Mouse (Mus musculus): ENCODE measurements at regions not wholly inside any gene's neighbourhood (a gene's known extent, or its start where the extent isn't known, plus 50 kb on each side); places are given as distances from the start of the nearest gene placed in this dataset.
A peak's percentile ranks its signal among the peaks of the same experiment; 100 is the strongest.

- DNase-seq (ENCODE audit: low spot score in 2 of 2) = peak in 1 of 2 experiments; percentile 1
Observed at GRCm38 (mm10) chr4:30011386-30012135, 1198.6 kb downstream of the Epha7 start.

- DNase-seq (ENCODE audit: low spot score in 2 of 2) = no peak
Observed at GRCm38 (mm10) chr4:30039424-30040172, 1226.7 kb downstream of the Epha7 start.

GRCm38 (mm10) chr4:30064987-30065386 is 1252.1 kb downstream of the Epha7 start:
- DNase-seq (ENCODE audit: low spot score in 2 of 2) = no peak

GRCm38 (mm10) chr4:30099166-30099565 is 1286.2 kb downstream of the Epha7 start:
- no peak for DNase-seq (ENCODE audit: low spot score in 2 of 2)

- DNase-seq (ENCODE audit: low spot score in 2 of 2) = no peak
Observed at GRCm38 (mm10) chr4:30133011-30133410, 1320.1 kb downstream of the Epha7 start.
